Mouse (Mus musculus) olfactory bulb, adult 2 months (tissue): Measurements from ENCODE around the gene Slc39a11. TPM values are rescaled to one million over a fixed set of nuclear protein-coding genes. Genes with fewer than 3 reads are reported as not detected.

Source experiments
- H3K27ac ChIP-seq: fragments of 200-500 bp; 2 replicates; pipeline ENCODE4 v1.5.1; 2012; ENCODE audit warnings: low read depth, low read length; ENCODE audit not compliant: insufficient read depth
- H3K4me1 ChIP-seq: fragments of 200-500 bp; 2 replicates; pipeline ENCODE4 v1.6.1; 2012; ENCODE audit warnings: low read length; ENCODE audit not compliant: control insufficient read depth, insufficient read depth
- H3K4me3 ChIP-seq: fragments of 200-500 bp; 2 replicates; pipeline ENCODE4 v1.5.1; 2012; ENCODE audit warnings: mild to moderate bottlenecking, low read depth, low read length, moderate library complexity; ENCODE audit not compliant: insufficient read depth
- CTCF ChIP-seq: fragments of 200-500 bp; IDR thresholded peaks from 2 replicates; pipeline ENCODE4 v1.5.1; 2012; ENCODE audit warnings: low read depth, mild to moderate bottlenecking, low read length, moderate library complexity; ENCODE audit not compliant: insufficient read depth
- POLR2A ChIP-seq: fragments of 200-500 bp; IDR thresholded peaks from 2 replicates; pipeline ENCODE4 v1.6.1; 2012; ENCODE audit warnings: mild to moderate bottlenecking, low read depth, low read length, moderate library complexity; ENCODE audit not compliant: insufficient read depth
- WGBS: fragments of 180-500 bp; shearing (Covaris S2); methylation state at CpG from one replicate; pipeline ENCODE4 v1.1.7; 2018; 5-methylcytosine and 5-hydroxymethylcytosine counted together
- polyA plus RNA-seq: library from polyadenylated mRNA; stranded (reverse); fragments of >200 nt; gene quantifications from 2 replicates; pipeline ENCODE4 v1.2.4, GENCODE M21; 2012; ENCODE audit warnings: low replicate concordance; ENCODE audit not compliant: missing spikeins, insufficient read depth, insufficient read length

Slc39a11 gene
- polyA plus RNA-seq, 1 experiment, result not detected

GRCm38 (mm10) chr11:113674595-113674994 lies 24.7 kb upstream of the Slc39a11 start:
- Histone ChIP-seq H3K27ac (no peak overlapping the region), H3K4me3 (no peak overlapping the region), H3K4me1 (peaks cover 5% of the 10 kb centered on the region; the same call in 1 of the 2 replicates)
- 84% methylated on average over 5 of the region's 5 CpGs for WGBS
- no peak for TF ChIP-seq CTCF
- TF ChIP-seq POLR2A, result no peak

DNA sequence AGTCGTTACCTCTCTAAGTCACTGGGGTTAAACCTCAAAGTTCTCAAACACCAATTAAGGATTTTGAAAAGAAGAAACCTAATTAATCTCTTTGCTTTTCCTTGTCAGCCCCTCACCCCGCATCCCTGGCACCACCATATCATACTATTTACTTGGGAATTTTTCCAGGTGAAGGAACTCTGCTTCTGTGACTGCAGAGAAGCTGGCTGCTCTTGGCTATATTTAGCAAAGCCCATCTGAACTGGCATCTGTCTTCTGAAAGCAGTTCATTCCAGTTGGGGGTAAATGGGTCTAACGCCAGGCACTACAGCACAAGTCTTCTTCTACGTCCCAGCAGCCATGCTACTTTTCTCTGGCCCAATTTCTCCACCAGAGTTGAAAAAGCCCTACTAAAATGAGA lies 23.7 kb upstream of the Slc39a11 start:
- H3K4me1 ChIP-seq, result peaks cover 6% of the 10 kb centered on the region
- H3K4me3 ChIP-seq, result no peak overlapping the region
- H3K27ac ChIP-seq, result no peak overlapping the region
- TF ChIP-seq POLR2A, result no peak
- TF ChIP-seq CTCF, result no peak
- WGBS, result 69% methylated on average over 4 of the region's 4 CpGs

DNA sequence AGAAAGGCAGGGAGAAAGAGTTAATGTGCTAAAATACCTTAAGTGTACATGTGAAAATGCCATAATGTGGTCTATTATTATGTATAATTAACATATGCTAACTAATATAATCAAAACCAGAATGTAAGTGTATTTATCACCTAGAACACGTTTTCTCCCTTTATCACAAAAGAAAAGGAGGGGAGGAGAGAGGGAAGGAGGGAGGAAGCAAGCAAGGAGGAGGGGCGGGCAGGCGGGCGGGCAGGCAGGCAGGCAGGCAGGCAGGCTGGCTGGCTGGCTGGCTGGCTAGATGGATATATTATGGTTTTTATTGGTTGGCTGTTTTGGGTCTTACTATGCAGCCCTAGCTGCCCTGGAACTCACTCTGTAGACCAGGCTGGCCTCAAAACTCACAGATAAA lies 19.8 kb upstream of the Slc39a11 start:
- WGBS, result 45% methylated on average over 4 of the region's 4 CpGs
- H3K27ac ChIP-seq, result no peak overlapping the region
- TF ChIP-seq POLR2A (no peak), CTCF (no peak)

GRCm38 (mm10) chr11:113668857-113669256 lies 19.0 kb upstream of the Slc39a11 start:
- Histone ChIP-seq H3K4me1 (peaks cover 12% of the 10 kb centered on the region), H3K27ac (no peak overlapping the region), H3K4me3 (no peak overlapping the region)
- 83% methylated on average over 5 of the region's 5 CpGs for WGBS
- TF ChIP-seq CTCF (no peak), POLR2A (no peak)

More for the DNA sequence above, 19.8 kb upstream of the Slc39a11 start:
- Histone ChIP-seq H3K4me1 (peaks cover 12% of the 10 kb centered on the region), H3K4me3 (no peak overlapping the region)

- WGBS, result 84% methylated on average over 4 of the region's 4 CpGs
- H3K27ac ChIP-seq, result no peak overlapping the region
- TF ChIP-seq CTCF, result no peak
- no peak for TF ChIP-seq POLR2A
Observed at GRCm38 (mm10) chr11:113667704-113668103, 17.8 kb upstream of the Slc39a11 start.

DNA sequence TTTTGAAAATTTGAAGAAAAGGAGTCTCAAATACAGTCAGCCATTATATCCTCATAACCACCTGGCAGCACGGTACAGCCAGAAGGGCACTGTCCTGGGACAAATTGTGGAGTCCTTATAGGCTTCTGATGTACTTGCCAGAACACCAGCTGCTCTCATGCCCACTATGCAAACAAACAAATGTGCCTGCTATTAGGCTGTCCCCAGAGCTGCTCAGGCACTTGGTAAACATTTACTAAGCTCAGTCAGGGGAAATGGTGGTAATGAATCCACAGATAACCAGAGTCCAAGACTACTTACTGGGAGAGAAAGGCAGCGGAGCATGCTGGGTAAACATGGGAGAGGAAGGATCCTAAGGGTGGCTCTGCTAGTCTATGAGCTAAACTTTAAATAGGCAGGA lies 17.2 kb upstream of the Slc39a11 start:
- Histone ChIP-seq H3K27ac (no peak overlapping the region), H3K4me1 (peaks cover 12% of the 10 kb centered on the region), H3K4me3 (no peak overlapping the region)
- 43% methylated on average over 2 of the region's 2 CpGs for WGBS
- TF ChIP-seq CTCF (no peak), POLR2A (no peak)

More at GRCm38 (mm10) chr11:113667704-113668103, 17.8 kb upstream of the Slc39a11 start:
- H3K4me1 ChIP-seq, result peaks cover 12% of the 10 kb centered on the region
- H3K4me3 ChIP-seq, result no peak overlapping the region

GRCm38 (mm10) chr11:113666648-113667047 lies 16.8 kb upstream of the Slc39a11 start:
- WGBS, result 60% methylated on average over 10 of the region's 10 CpGs
- Histone ChIP-seq H3K4me1 (peaks cover 12% of the 10 kb centered on the region), H3K27ac (no peak overlapping the region), H3K4me3 (no peak overlapping the region)
- TF ChIP-seq POLR2A, result no peak
- TF ChIP-seq CTCF, result no peak

DNA sequence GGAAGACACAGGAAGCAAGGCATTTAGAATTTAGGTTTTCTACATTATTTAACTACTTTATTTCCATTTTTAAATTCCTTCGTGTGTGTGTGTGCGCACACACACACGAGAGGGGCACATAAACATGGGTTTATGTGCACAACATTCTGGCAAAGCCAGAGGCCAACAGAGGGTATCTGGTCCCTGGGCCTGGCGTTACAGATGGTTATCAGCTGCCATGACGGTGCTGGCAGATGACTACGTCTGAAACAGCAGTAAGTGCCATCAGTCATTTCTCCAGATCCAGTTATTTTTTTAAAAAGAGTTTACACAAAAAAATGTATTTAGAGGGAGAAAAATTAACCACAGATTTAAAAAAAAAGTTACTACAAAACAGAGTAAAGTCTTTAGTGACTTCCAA lies 16.3 kb upstream of the Slc39a11 start:
- no peak for TF ChIP-seq POLR2A
- TF ChIP-seq CTCF, result no peak
- 86% methylated on average over 6 of the region's 6 CpGs for WGBS
- H3K27ac ChIP-seq, result no peak overlapping the region
- H3K4me1 ChIP-seq, result peaks cover 12% of the 10 kb centered on the region
- no peak overlapping the region for H3K4me3 ChIP-seq

DNA sequence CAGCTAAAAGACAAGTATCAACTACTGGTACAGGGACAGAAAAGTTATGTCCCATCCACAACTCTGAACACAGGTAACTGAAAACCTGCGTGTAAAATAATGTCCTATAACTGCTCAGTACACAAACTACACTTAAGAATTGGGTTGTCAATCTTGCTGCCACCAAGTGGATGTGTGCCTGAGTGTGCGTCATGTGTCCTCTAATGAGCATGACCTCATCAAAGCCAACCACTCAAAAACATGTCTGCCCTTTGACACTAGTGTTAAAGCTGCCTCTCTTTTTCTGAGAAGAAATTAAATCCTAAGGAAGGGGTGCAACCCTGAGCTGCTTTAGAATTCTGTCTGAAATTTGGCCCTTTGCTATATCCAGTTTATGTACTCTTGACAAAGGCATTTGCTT lies 14.4 kb upstream of the Slc39a11 start:
- no peak overlapping the region for H3K27ac ChIP-seq
- WGBS, result 71% methylated on average over 2 of the region's 2 CpGs
- H3K4me3 ChIP-seq, result no peak overlapping the region
- H3K4me1 ChIP-seq, result peaks cover 12% of the 10 kb centered on the region
- no peak for TF ChIP-seq CTCF
- TF ChIP-seq POLR2A, result no peak
